Mouse (Mus musculus): ENCODE measurements at regions not wholly inside any gene's neighbourhood (a gene's known extent, or its start where the extent isn't known, plus 50 kb on each side); places are given as distances from the start of the nearest gene placed in this dataset.

DNA sequence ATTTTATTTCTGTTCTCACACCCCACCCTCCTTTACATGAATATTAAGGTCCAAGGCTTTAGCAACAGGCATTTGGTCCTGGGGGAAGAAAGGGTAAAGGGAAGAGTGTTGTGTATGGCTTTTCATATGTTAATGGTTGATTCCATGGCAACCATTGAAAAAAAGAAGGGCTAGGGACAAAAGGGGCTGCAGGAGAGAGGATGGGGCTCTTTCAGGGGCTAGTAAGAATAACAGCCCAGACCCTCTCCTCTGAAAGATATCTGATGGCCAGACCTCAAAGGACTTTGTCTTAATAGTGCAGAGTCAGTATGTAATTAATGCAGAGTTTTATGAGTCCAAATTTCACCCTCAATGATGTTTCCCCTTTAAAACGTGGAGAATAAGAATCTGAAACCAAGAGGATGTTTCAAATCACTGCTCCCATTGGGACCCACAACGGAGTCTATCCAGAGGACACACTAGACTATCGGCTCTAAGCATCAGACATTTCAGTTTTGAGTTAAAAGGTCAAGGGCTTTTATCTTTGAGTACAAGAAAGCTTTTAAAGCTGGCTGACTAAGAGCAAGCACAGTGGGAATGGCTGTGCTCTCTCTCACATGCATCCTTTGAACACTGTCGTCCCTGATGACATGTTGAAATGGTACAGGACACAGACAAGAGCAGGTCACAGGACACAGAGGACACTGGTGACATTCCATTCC, 239.4 kb upstream of the Marcks start:
- ATAC-seq (ENCODE audit: low FRiP score, low read depth): peak; percentile 95
- Histone ChIP-seq H3K36me3 (no peaks in the 10 kb centered on the region), H3K4me3 (no peak overlapping the region), H3K27ac (replicated peaks) (peak overlapping the region; percentile 87), H3K4me2 (replicated peaks) (peak overlapping the region; percentile 23), H3K4me1 (peaks cover 25% of the 10 kb centered on the region), H3K9me3 (no peaks in the 10 kb centered on the region), H3K27me3 (no peaks in the 10 kb centered on the region), H3K9ac (replicated peaks) (no peak overlapping the region)
- 5% methylated on average over 4 of the region's 4 CpGs for WGBS

DNA sequence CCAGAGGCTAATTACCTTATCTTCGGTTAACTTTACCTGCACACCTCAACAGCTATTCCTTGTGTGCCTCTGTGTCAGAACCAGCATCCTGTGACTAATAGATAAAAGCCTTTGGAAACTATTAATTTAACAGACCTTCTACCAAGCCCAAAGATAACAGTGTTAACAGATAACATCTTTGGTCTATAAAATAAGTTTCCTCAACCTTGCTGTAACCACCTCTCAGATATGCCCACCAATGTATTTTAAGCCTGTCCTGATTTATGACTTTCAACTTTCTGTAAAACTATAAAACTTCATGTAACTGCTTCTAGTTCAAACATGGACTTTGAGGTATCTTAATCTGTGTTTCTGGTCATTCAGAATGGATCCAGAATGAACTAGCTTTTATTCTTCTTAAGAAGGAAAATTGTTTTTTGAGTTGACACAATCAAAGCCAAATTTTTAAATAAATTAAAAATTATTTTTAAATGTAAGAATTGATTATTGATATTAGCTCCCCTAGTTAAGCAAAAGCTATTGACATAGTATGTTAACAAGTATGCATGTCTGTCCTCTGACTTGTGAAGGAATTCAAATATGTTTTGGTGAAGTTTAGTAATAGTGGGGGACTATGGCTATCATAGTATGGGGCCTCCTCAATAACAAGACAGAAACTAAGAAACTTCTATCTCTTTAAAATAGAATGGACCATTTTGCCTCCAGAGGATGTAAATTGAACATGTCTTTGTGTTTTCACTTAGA, 238.7 kb upstream of the Marcks start:
- peak overlapping the region; percentile 87 for H3K27ac ChIP-seq (replicated peaks)
- 84% methylated on average over 1 of the region's 1 CpGs for WGBS

DNA sequence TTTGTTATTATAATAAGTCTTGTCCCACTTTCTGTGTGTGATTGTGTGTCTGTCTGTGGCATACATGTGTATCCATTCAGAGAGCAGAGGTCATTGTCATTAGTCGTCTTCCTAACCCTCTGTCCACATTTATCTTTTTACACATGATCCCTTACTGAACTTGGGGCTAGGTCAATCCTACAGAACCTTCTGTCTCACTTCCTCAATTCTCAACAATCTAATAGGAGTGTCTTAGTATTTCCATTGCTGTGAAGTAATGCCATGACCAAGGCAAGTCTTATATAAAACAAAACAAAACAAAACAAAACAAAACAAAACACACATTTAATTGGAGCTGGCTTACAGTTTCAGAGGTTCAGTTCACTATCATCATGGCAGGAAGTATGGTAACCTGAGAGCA, 237.5 kb upstream of the Marcks start:
- no peaks in the 10 kb centered on the region for H3K27me3 ChIP-seq
- ATAC-seq (ENCODE audit: low FRiP score, low read depth): no peak
- H3K36me3 ChIP-seq: no peaks in the 10 kb centered on the region
- no peaks in the 10 kb centered on the region for H3K9me3 ChIP-seq
- no peak overlapping the region for H3K9ac ChIP-seq (replicated peaks)
- peaks cover 25% of the 10 kb centered on the region for H3K4me1 ChIP-seq
- WGBS: 86% methylated on average over 1 of the region's 1 CpGs
- no peak overlapping the region for H3K4me3 ChIP-seq
- no peak overlapping the region for H3K4me2 ChIP-seq (replicated peaks)
- no peak overlapping the region for H3K27ac ChIP-seq (replicated peaks)

More for the DNA sequence above, 238.7 kb upstream of the Marcks start:
- Histone ChIP-seq H3K9ac (replicated peaks) (no peak overlapping the region), H3K4me1 (peaks cover 25% of the 10 kb centered on the region), H3K4me3 (no peak overlapping the region), H3K36me3 (no peaks in the 10 kb centered on the region), H3K27me3 (no peaks in the 10 kb centered on the region), H3K9me3 (no peaks in the 10 kb centered on the region), H3K4me2 (replicated peaks) (peak overlapping the region; percentile 23; the same call in 1 of the 2 replicates)
- peak; percentile 58 for ATAC-seq (ENCODE audit: low FRiP score, low read depth)

DNA sequence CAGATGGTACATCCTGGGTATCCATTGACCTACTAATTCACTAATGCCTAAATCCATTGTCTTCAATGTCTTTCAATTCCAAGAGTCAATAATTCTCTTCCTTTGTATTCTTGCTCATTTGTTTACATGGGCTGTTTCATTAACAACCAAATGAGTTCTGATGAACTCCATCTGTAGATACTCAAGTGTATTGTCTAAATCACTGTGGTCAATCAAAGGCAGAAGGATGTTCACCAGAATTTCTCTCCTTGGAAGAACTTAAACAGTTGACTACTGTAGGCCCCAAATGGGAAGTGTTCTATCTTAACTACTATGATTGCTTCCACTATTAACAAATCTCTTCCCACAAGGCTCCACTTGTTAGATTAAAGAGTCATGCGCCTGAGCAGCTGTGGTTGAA, 236.9 kb upstream of the Marcks start:
- Histone ChIP-seq H3K27me3 (no peaks in the 10 kb centered on the region), H3K4me1 (peaks cover 25% of the 10 kb centered on the region), H3K9me3 (no peaks in the 10 kb centered on the region), H3K9ac (replicated peaks) (no peak overlapping the region), H3K27ac (replicated peaks) (no peak overlapping the region), H3K36me3 (no peaks in the 10 kb centered on the region), H3K4me2 (replicated peaks) (no peak overlapping the region), H3K4me3 (no peak overlapping the region)
- ATAC-seq (ENCODE audit: low FRiP score, low read depth): no peak
- 98% methylated on average over 1 of the region's 1 CpGs for WGBS

DNA sequence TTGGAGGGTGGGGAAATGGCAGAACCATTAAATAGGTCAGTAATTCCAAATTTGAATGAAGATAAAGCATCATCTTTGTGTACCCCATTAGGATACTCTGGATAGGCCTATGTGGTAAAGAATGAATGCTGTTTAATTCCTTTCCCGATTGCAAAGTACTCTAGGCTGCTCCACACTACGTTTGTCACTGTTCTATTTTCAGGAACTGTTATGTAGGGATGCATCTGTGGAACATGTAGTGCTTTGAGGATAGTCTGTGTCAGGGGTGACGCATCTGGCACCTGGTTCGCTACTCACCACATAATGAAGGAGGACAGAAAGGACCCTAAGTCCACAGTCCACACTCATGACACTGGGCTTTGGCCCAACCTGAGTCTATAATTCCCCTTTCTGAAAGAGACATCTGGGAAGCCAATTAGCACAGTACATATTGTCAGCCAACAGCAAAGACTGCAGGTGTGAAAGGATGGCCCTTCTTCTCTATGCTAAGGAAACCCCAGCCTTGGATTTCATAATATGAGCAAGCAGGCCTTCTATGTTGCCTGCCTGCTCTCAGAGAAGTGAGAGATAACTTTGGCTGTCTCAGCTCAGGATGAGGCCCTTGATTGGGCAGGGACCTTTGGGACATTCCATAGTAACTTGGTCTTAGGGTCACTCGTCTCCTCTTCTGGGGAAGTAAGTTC, 230.4 kb upstream of the Marcks start:
- no peak for ATAC-seq (ENCODE audit: low FRiP score, low read depth)
- H3K27ac ChIP-seq (replicated peaks): no peak overlapping the region
- no peak overlapping the region for H3K4me3 ChIP-seq
- H3K36me3 ChIP-seq: no peaks in the 10 kb centered on the region
- no peaks in the 10 kb centered on the region for H3K9me3 ChIP-seq
- H3K9ac ChIP-seq (replicated peaks): no peak overlapping the region
- 0 out of 2 replicates have a peak, but pooled peaks cover 5% of the 10 kb centered on the region for H3K4me1 ChIP-seq
- no peak overlapping the region for H3K4me2 ChIP-seq (replicated peaks)
- no peaks in the 10 kb centered on the region for H3K27me3 ChIP-seq
- 88% methylated on average over 5 of the region's 5 CpGs for WGBS

DNA sequence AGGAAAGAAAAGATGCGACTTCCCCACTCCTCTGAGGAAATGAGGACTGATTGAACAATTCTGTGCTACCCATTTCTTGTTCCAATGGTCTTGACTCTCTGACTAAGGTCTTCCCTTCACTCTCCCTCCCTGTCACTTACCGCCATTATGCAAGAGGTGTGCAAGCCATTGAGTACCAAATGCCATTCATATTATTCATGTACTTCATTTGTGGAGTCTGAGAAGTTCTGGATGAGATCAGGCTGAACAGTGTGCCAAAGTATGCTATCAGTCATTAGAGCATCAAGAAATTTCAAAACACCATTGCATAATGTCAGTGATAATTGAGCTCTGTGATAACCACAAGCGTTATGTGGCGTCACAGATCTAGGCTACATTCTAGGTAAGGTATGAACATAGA, 229.1 kb upstream of the Marcks start:
- H3K9ac ChIP-seq (replicated peaks): no peak overlapping the region
- H3K4me3 ChIP-seq: no peak overlapping the region
- H3K27me3 ChIP-seq: no peaks in the 10 kb centered on the region
- H3K4me2 ChIP-seq (replicated peaks): no peak overlapping the region
- H3K27ac ChIP-seq (replicated peaks): no peak overlapping the region
- no peaks in the 10 kb centered on the region for H3K9me3 ChIP-seq
- 90% methylated on average over 4 of the region's 4 CpGs for WGBS
- H3K4me1 ChIP-seq: 0 out of 2 replicates have a peak, but pooled peaks cover 5% of the 10 kb centered on the region
- H3K36me3 ChIP-seq: no peaks in the 10 kb centered on the region
- ATAC-seq (ENCODE audit: low FRiP score, low read depth): no peak

DNA sequence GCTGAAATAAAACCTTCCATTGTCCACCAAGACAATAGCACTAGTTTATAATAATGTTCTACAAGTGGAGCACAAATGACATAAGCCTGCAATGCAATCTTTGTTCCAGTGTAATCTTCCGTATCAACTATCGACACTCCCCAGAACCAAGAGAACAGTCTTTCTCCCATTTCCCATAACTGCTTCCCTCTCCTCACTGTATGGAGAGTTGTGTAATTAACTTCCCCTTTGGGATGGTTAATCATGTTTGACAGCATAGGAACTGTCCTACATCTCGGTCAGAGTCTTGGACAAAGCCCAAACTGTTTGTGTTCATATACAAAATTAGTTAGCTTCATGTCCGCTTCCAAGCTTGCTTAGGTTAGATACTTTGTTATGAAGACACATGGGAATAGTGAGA, 225.8 kb upstream of the Marcks start:
- no peak for ATAC-seq (ENCODE audit: low FRiP score, low read depth)
- 0 out of 2 replicates have a peak, but pooled peaks cover 5% of the 10 kb centered on the region for H3K4me1 ChIP-seq
- H3K27ac ChIP-seq (replicated peaks): no peak overlapping the region
- H3K9ac ChIP-seq (replicated peaks): no peak overlapping the region
- H3K4me2 ChIP-seq (replicated peaks): no peak overlapping the region
- H3K36me3 ChIP-seq: no peaks in the 10 kb centered on the region
- H3K4me3 ChIP-seq: no peak overlapping the region
- H3K27me3 ChIP-seq: no peaks in the 10 kb centered on the region
- WGBS: 55% methylated on average over 4 of the region's 4 CpGs
- H3K9me3 ChIP-seq: no peaks in the 10 kb centered on the region

DNA sequence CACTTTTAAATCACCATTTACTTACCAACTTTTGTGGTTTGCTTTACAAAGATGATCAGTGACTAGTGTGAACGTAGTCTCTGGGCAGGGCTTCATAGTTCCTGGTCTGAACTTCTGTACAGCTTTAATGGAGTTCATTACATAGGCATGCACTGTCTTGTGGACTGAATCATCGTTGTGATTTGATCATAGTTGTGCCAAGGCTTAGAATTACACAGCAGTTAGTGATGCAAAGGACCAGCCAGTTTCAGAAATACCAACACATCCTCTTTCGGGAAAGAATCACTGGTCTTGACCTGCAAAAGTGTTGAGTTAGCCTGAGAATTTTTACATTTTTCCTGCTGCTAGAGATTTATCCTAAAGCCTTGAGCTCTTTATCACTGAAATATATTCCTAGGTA, 222.3 kb upstream of the Marcks start:
- Histone ChIP-seq H3K27me3 (no peaks in the 10 kb centered on the region), H3K4me3 (no peak overlapping the region), H3K9me3 (no peaks in the 10 kb centered on the region), H3K4me2 (replicated peaks) (no peak overlapping the region), H3K9ac (replicated peaks) (no peak overlapping the region), H3K27ac (replicated peaks) (no peak overlapping the region), H3K36me3 (no peaks in the 10 kb centered on the region), H3K4me1 (peaks cover 21% of the 10 kb centered on the region)
- no peak for ATAC-seq (ENCODE audit: low FRiP score, low read depth)
- 85% methylated on average over 3 of the region's 3 CpGs for WGBS

DNA sequence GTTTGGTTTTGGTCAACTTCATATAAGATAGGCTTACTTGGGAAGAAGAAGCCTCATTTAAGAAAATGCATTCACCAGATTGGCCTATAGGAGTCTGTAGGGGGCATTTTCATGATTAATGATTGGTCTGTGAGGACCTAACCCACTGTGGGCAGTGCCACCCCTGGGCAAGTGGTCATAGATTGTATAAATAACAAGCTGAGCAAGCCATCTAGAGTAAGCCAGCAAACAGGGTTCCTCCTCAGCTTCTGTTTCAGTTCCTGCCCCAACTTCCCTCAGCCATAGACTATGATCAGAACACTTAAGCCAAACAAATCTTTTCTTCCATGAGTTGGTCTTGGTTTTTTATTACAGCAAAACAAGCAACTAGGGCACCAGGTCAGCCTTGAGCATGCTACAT, 220.2 kb upstream of the Marcks start:
- no peak for ATAC-seq (ENCODE audit: low FRiP score, low read depth)
- Histone ChIP-seq H3K4me2 (replicated peaks) (no peak overlapping the region), H3K27me3 (no peaks in the 10 kb centered on the region), H3K4me3 (no peak overlapping the region), H3K9me3 (no peaks in the 10 kb centered on the region), H3K36me3 (no peaks in the 10 kb centered on the region), H3K9ac (replicated peaks) (no peak overlapping the region), H3K27ac (replicated peaks) (no peak overlapping the region), H3K4me1 (peaks cover 15% of the 10 kb centered on the region)

DNA sequence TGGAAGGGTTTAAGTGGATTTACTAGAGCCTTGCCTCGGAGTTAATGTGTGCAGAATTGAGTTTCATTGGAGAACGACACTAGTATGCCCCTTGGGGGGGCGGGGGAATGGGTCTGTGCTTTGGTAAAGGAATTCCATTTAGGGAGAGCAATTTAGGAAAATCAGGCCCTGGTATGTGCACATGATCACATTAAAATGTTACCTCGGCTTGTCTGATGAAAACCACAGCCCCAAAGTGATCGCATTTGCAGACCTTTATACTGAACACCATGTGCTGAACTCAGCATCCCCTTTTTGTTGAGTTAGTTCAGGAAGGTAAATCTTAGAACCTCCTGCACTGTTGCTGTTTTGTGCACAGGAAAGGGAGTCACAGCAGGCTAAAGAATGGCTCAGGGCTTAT, 219.6 kb upstream of the Marcks start:
- 68% methylated on average over 5 of the region's 5 CpGs for WGBS
- no peaks in the 10 kb centered on the region for H3K36me3 ChIP-seq
- H3K4me1 ChIP-seq: peaks cover 15% of the 10 kb centered on the region
- no peak overlapping the region for H3K27ac ChIP-seq (replicated peaks)
- no peaks in the 10 kb centered on the region for H3K9me3 ChIP-seq
- no peak overlapping the region for H3K4me2 ChIP-seq (replicated peaks)
- peak; percentile 21; the same call in 1 of the 2 replicates for ATAC-seq (ENCODE audit: low FRiP score, low read depth)
- no peak overlapping the region for H3K9ac ChIP-seq (replicated peaks)
- H3K27me3 ChIP-seq: no peaks in the 10 kb centered on the region
- no peak overlapping the region for H3K4me3 ChIP-seq

DNA sequence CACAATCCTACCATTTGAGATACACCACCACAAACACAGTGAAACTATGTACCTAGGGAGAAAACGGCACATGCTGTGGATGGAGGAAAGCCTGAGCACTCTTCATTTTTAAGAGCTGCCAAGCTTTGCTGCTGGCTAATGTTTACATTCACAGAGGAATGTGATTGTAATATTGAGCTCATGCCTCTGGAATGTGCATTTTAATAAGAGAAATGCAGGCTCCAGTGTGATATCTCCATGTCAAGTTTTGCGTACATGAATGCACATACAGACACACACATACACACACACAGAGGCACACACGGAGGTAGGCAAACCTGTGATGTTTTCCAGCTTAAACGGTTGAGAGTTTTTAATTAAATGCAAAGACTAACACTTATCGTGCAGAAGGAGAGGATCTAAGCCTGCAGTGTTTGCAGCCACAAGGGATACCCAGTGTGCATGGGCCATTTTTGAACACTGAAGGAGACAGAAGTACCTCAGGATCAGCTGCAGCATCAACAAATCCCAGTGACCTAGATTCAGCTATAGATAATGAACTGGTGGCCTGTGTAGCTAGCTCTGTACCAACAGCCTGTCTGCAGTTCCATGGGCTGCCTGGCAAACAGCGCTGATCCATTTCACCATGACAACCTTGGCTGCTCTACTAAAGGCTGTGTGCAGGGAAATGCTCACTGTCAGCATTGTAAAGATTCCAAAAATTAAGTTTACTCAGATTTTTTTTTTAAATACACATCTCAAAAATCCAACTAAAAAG, 218.8 kb upstream of the Marcks start:
- Histone ChIP-seq H3K9me3 (no peaks in the 10 kb centered on the region), H3K4me1 (peaks cover 15% of the 10 kb centered on the region), H3K27me3 (no peaks in the 10 kb centered on the region), H3K27ac (replicated peaks) (no peak overlapping the region), H3K4me3 (no peak overlapping the region), H3K36me3 (no peaks in the 10 kb centered on the region), H3K9ac (replicated peaks) (no peak overlapping the region), H3K4me2 (replicated peaks) (no peak overlapping the region)
- WGBS: 63% methylated on average over 6 of the region's 6 CpGs
- ATAC-seq (ENCODE audit: low FRiP score, low read depth): peak; percentile 75

Measured in midbrain, embryonic 12.5 days (tissue).